Mouse (Mus musculus): ENCODE measurements around the gene Dnaja2.

- no peak for TF ChIP-seq POLR2A (IDR thresholded peaks at IDR 0.05; ENCODE audit: low read depth, low read length)
- TF ChIP-seq CTCF (IDR thresholded peaks at IDR 0.05; ENCODE audit: borderline replicate concordance, insufficient read depth, low read length), result no peak
These were observed 3.2 kb downstream of the Dnaja2 start for GRCm38 (mm10) chr8:85551934-85552333.
